Mouse (Mus musculus) megakaryocyte, embryonic 14.5 days (primary cell): ENCODE results near the gene Pitpnc1.

Source experiments
- FLI1 ChIP-seq: IDR thresholded peaks from 2 replicates; pipeline ENCODE4 v1.6.1; 2012; ENCODE audit warnings: low read length, inconsistent platforms, mixed read lengths
- GATA1 ChIP-seq: IDR thresholded peaks from 3 replicates; pipeline ENCODE4 v1.6.1; 2012; ENCODE audit warnings: mixed read lengths, low read length, inconsistent platforms, borderline replicate concordance

GRCm38 (mm10) chr11:107390540-107390939, 80.0 kb downstream of the Pitpnc1 start:
- TF ChIP-seq GATA1 (no peak), FLI1 (no peak)
